Comparison of ENCODE assay signal across 16 mouse cellular contexts in genomic region chr3:123190329-123190728, GRCm38 (mm10). TPM values are rescaled to one million over a fixed set of nuclear protein-coding genes. Genes with fewer than 3 reads are reported as not detected.
DNase-seq lines count a peak whose midpoint lies in the region; ATAC-seq lines count a peak whose summit lies in the region.
"Had no signal": no experiment of that assay in that cellular context is flagged by ENCODE, and none has a peak within 500 bp of the region (broad histone marks: within the 10 kb centered on the region; RNA-seq: fewer than 3 reads in every experiment).

No protein-coding gene starts in this region.

- ATAC-seq in heart, embryonic 12.5 days (ENCODE audit: insufficient number of reproducible peaks, low FRiP score) = no peak
- ATAC-seq in heart, embryonic 16.5 days (replicated peaks; ENCODE audit: extremely low read depth, insufficient read depth, low FRiP score) = peak; percentile 41; the same call in 1 of the 2 replicates

- no peak overlapping the region for H3K4me3 ChIP-seq in heart, embryonic 12.5 days
- no peak overlapping the region for H3K4me3 ChIP-seq in heart, embryonic 16.5 days (ENCODE audit: low read length)
- H3K4me3 ChIP-seq: neural tube, embryonic 13.5 days had no signal

- no peak overlapping the region for H3K27ac ChIP-seq in heart, embryonic 12.5 days (ENCODE audit: poor library complexity, severe bottlenecking)
- no peak overlapping the region for H3K27ac ChIP-seq in heart, embryonic 16.5 days (ENCODE audit: low read length)
- H3K27ac ChIP-seq: hindbrain, embryonic 14.5 days; neural tube, embryonic 13.5 days had no signal

- DNase-seq in heart, adult 18-20 months = peak; percentile 65 to 77
- peak; percentile 15 for DNase-seq in retina, postnatal 1 day
- no peak for DNase-seq in retina, embryonic 14.5 days (ENCODE audit: low spot score)
- DNase-seq in urinary bladder, postnatal 4 days (ENCODE audit: low spot score in 2 of 2) = no peak
- no peak for DNase-seq in frontal cortex, adult 2 months (ENCODE audit: extremely low spot score in 1 of 2, low spot score in 1 of 2)
- DNase-seq: cerebellum, adult 11 months; gastrocnemius, postnatal 14 days; kidney, adult 8-10 months; layer of hippocampus, postnatal 36 days; left cerebral cortex, postnatal 4 days; thymus, postnatal 4 days had no signal

- no peak overlapping the region for H3K4me2 ChIP-seq in heart, embryonic 12.5 days
- no peak overlapping the region for H3K4me2 ChIP-seq in heart, embryonic 16.5 days (ENCODE audit: low read depth, low read length)
- H3K4me2 ChIP-seq: hindbrain, embryonic 14.5 days; liver, embryonic 11.5 days; neural tube, embryonic 13.5 days had no signal

- no peak overlapping the region for H3K9ac ChIP-seq in heart, embryonic 12.5 days
- H3K9ac ChIP-seq in heart, embryonic 16.5 days (ENCODE audit: low read length) = no peak overlapping the region
- H3K9ac ChIP-seq: hindbrain, embryonic 14.5 days; neural tube, embryonic 13.5 days had no signal

- H3K27me3 ChIP-seq in heart, embryonic 12.5 days (replicated peaks) = no peaks in the 10 kb centered on the region
- H3K27me3 ChIP-seq in heart, embryonic 16.5 days (ENCODE audit: control insufficient read depth, insufficient read depth, low read length) = no peaks in the 10 kb centered on the region
- H3K27me3 ChIP-seq: neural tube, embryonic 13.5 days had no signal

- H3K9me3 ChIP-seq in heart, embryonic 12.5 days (replicated peaks) = no peaks in the 10 kb centered on the region
- no peaks in the 10 kb centered on the region for H3K9me3 ChIP-seq in heart, embryonic 16.5 days (replicated peaks; ENCODE audit: control insufficient read depth, low read length)

- 56% methylated on average over 6 of the region's 6 CpGs for WGBS in heart, embryonic 12.5 days
- 56% methylated on average over 6 of the region's 6 CpGs for WGBS in heart, embryonic 16.5 days

- no peaks in the 10 kb centered on the region for H3K36me3 ChIP-seq in heart, embryonic 12.5 days
- no peaks in the 10 kb centered on the region for H3K36me3 ChIP-seq in heart, embryonic 16.5 days (ENCODE audit: control insufficient read depth, insufficient read depth)
- H3K36me3 ChIP-seq: neural tube, embryonic 13.5 days had no signal

- peaks cover 8% of the 10 kb centered on the region for H3K4me1 ChIP-seq in heart, embryonic 12.5 days (replicated peaks)
- peaks cover 3% of the 10 kb centered on the region; the same call in 1 of the 2 replicates for H3K4me1 ChIP-seq in heart, embryonic 16.5 days (ENCODE audit: control insufficient read depth, insufficient read depth, low read length)
- H3K4me1 ChIP-seq: neural tube, embryonic 13.5 days had no signal

RNA-seq across cellular contexts. Expression of gene Synpo2, which starts 45.6 kb away (rescaled TPM):
- total RNA-seq in heart, adult 18-20 months (2021) = 10 to 100 TPM; 73.4 to 88.1 TPM
- 23.7 and 26.8 TPM in 2 replicates for polyA plus RNA-seq in heart, embryonic 12.5 days (2016; fragmentation: Nextera tagmentation; extraction: Ambion mirVana)
- polyA plus RNA-seq in heart, embryonic 16.5 days (2015; fragmentation: Nextera tagmentation; extraction: Ambion mirVana) = 11.4 and 11.5 TPM in 2 replicates
- polyA plus RNA-seq in frontal cortex, adult 2 months (2012; rRNA removed) = 3.5 and 4.6 TPM in 2 replicates

Comparison
In these comparisons a context has a peak if more than half of its experiments do, and no peak if none do; other contexts are left out.
1. DNase-seq: peak in heart, adult 18-20 months (2 of 2) and retina, postnatal 1 day (single experiment); none in retina, embryonic 14.5 days (single experiment), urinary bladder, postnatal 4 days (0 of 2) and frontal cortex, adult 2 months (0 of 2).